Comparison of ENCODE assay signal across 14 mouse cellular contexts in genomic region chr8:117287966-117288365, GRCm38 (mm10). TPM values are rescaled to one million over a fixed set of nuclear protein-coding genes. Genes with fewer than 3 reads are reported as not detected.
DNase-seq lines count a peak whose midpoint lies in the region; ATAC-seq and TF ChIP-seq lines count a peak whose summit lies in the region.
"Had no signal": no experiment of that assay in that cellular context is flagged by ENCODE, and none has a peak within 500 bp of the region (broad histone marks: within the 10 kb centered on the region; RNA-seq: fewer than 3 reads in every experiment).

No protein-coding gene starts in this region.

- no peaks in the 10 kb centered on the region for H3K9me3 ChIP-seq in lung, embryonic 14.5 days (ENCODE audit: low read depth, low read length)
- H3K9me3 ChIP-seq in liver, postnatal 0 days (ENCODE audit: low read length), result no peaks in the 10 kb centered on the region
- no peaks in the 10 kb centered on the region for H3K9me3 ChIP-seq in midbrain, postnatal 0 days (ENCODE audit: low read length)
- no peaks in the 10 kb centered on the region for H3K9me3 ChIP-seq in heart, embryonic 10.5 days
- H3K9me3 ChIP-seq: G1E; heart, embryonic 13.5 days; limb, embryonic 15.5 days had no signal

- no peak overlapping the region for H3K4me3 ChIP-seq in lung, embryonic 14.5 days (ENCODE audit: low read depth, low read length)
- H3K4me3 ChIP-seq in liver, postnatal 0 days (ENCODE audit: low read depth, low read length), result no peak overlapping the region
- no peak overlapping the region for H3K4me3 ChIP-seq in midbrain, postnatal 0 days (ENCODE audit: low read depth, low read length)
- no peak overlapping the region for H3K4me3 ChIP-seq in heart, embryonic 10.5 days
- H3K4me3 ChIP-seq: heart, embryonic 13.5 days; limb, embryonic 15.5 days had no signal

- H3K36me3 ChIP-seq in lung, embryonic 14.5 days (ENCODE audit: insufficient read depth), result peaks cover 11% of the 10 kb centered on the region; the same call in 1 of the 2 replicates
- H3K36me3 ChIP-seq in liver, postnatal 0 days (replicated peaks; ENCODE audit: insufficient read depth, low read length), result peaks cover 22% of the 10 kb centered on the region
- H3K36me3 ChIP-seq in midbrain, postnatal 0 days (ENCODE audit: insufficient read depth, low read length), result no peaks in the 10 kb centered on the region
- H3K36me3 ChIP-seq in heart, embryonic 10.5 days, result peaks cover 18% of the 10 kb centered on the region

- H3K4me1 ChIP-seq in lung, embryonic 14.5 days (ENCODE audit: insufficient read depth), result no peaks in the 10 kb centered on the region
- H3K4me1 ChIP-seq in liver, postnatal 0 days (ENCODE audit: insufficient read depth), result peaks cover 20% of the 10 kb centered on the region
- peaks cover 19% of the 10 kb centered on the region for H3K4me1 ChIP-seq in midbrain, postnatal 0 days (ENCODE audit: insufficient read depth, low read length)
- peaks cover 40% of the 10 kb centered on the region for H3K4me1 ChIP-seq in heart, embryonic 10.5 days

- no peak overlapping the region for H3K9ac ChIP-seq in lung, embryonic 14.5 days
- H3K9ac ChIP-seq in liver, postnatal 0 days (replicated peaks), result no peak overlapping the region
- no peak overlapping the region for H3K9ac ChIP-seq in midbrain, postnatal 0 days (replicated peaks; ENCODE audit: low read length, poor library complexity, severe bottlenecking)
- H3K9ac ChIP-seq: heart, embryonic 13.5 days; limb, embryonic 15.5 days had no signal

- H3K4me2 ChIP-seq in lung, embryonic 14.5 days, result no peak overlapping the region
- H3K4me2 ChIP-seq in liver, postnatal 0 days (ENCODE audit: low read depth, low read length), result no peak overlapping the region
- no peak overlapping the region for H3K4me2 ChIP-seq in midbrain, postnatal 0 days (ENCODE audit: low read depth, low read length, poor library complexity, severe bottlenecking)
- H3K4me2 ChIP-seq: heart, embryonic 13.5 days; limb, embryonic 15.5 days had no signal

- H3K27me3 ChIP-seq in lung, embryonic 14.5 days (ENCODE audit: insufficient read depth, low read length), result no peaks in the 10 kb centered on the region
- no peaks in the 10 kb centered on the region for H3K27me3 ChIP-seq in liver, postnatal 0 days (ENCODE audit: insufficient read depth, low read length)
- no peaks in the 10 kb centered on the region for H3K27me3 ChIP-seq in midbrain, postnatal 0 days (ENCODE audit: insufficient read depth, low read length)
- H3K27me3 ChIP-seq in heart, embryonic 10.5 days (ENCODE audit: insufficient read depth, poor library complexity, severe bottlenecking), result no peaks in the 10 kb centered on the region
- H3K27me3 ChIP-seq: heart, embryonic 13.5 days; limb, embryonic 15.5 days had no signal

- no peak for ATAC-seq in lung, embryonic 14.5 days (ENCODE audit: insufficient read depth)
- peak; percentile 87 for ATAC-seq in activated CD4-positive, CD25-positive, alpha-beta regulatory T cell, adult 4 months
- ATAC-seq in liver, postnatal 0 days, result peak; percentile 35
- no peak for ATAC-seq in midbrain, postnatal 0 days (ENCODE audit: low FRiP score)
- ATAC-seq: hindbrain, postnatal 0 days had no signal

- DNase-seq in lung, embryonic 14.5 days, result peak; percentile 43
- DNase-seq in lung, postnatal 14 days, result no peak
- peak; percentile 30 for DNase-seq in liver, postnatal 0 days
- peak; percentile 48 for DNase-seq in naive thymus-derived CD4-positive, alpha-beta T cell, adult 2 months (ENCODE audit: low read depth)
- no peak for DNase-seq in midbrain, postnatal 0 days (ENCODE audit: low spot score)
- no peak for DNase-seq in gastrocnemius, postnatal 10 days
- no peak for DNase-seq in heart, embryonic 10.5 days (ENCODE audit: low spot score)
- DNase-seq: kidney, postnatal 4 days; thymus, postnatal 14 days had no signal

- TF ChIP-seq CTCF in lung, embryonic 14.5 days (IDR thresholded peaks at IDR 0.05; ENCODE audit: low read depth), result no peak
- no peak for TF ChIP-seq CTCF in liver, postnatal 0 days (IDR thresholded peaks at IDR 0.05; ENCODE audit: low read depth)
- TF ChIP-seq CTCF in midbrain, postnatal 0 days (IDR thresholded peaks at IDR 0.05), result no peak

- WGBS in lung, embryonic 14.5 days, result 64% methylated on average over 8 of the region's 8 CpGs
- WGBS in liver, postnatal 0 days (ENCODE audit: insufficient replicate concordance), result 46% methylated on average over 8 of the region's 8 CpGs
- WGBS in midbrain, postnatal 0 days, result 92% methylated on average over 8 of the region's 8 CpGs
- WGBS in heart, embryonic 10.5 days, result 74% methylated on average over 8 of the region's 8 CpGs

- H3K27ac ChIP-seq in lung, embryonic 14.5 days (ENCODE audit: low read depth), result no peak overlapping the region
- H3K27ac ChIP-seq in liver, postnatal 0 days (ENCODE audit: low read depth), result peak overlapping the region; percentile 45
- no peak overlapping the region for H3K27ac ChIP-seq in midbrain, postnatal 0 days (ENCODE audit: low read depth, low read length)
- no peak overlapping the region for H3K27ac ChIP-seq in heart, embryonic 10.5 days
- H3K27ac ChIP-seq: heart, embryonic 13.5 days; hindbrain, postnatal 0 days; limb, embryonic 15.5 days had no signal

- no peak for TF ChIP-seq EP300 in liver, postnatal 0 days (IDR thresholded peaks at IDR 0.05; ENCODE audit: low read depth)

RNA-seq across cellular contexts. Expression of gene Cmip, which starts 31.1 kb away (rescaled TPM):
- polyA plus RNA-seq in lung, embryonic 14.5 days (2014; fragmentation: Nextera tagmentation; extraction: Ambion mirVana), result 22.8 and 26.5 TPM in 2 replicates
- polyA plus RNA-seq in activated CD4-positive, CD25-positive, alpha-beta regulatory T cell, adult 4 months (2017; shearing (Covaris generic)), result 10 to 100 TPM; 24.3 to 32.6 TPM
- polyA plus RNA-seq in liver, postnatal 0 days (2015; fragmentation: Nextera tagmentation; extraction: Ambion mirVana), result 22.3 and 22.6 TPM in 2 replicates
- total RNA-seq in midbrain, postnatal 0 days (2014; rRNA removed), result 266 and 287 TPM in 2 replicates
- polyA plus RNA-seq in midbrain, postnatal 0 days (2015; fragmentation: Nextera tagmentation; extraction: Ambion mirVana), result 197 and 212 TPM in 2 replicates
- total RNA-seq in gastrocnemius, postnatal 10 days (2021), result 10 to 100 TPM; 18.7 to 23.7 TPM
- 6.4 and 8.3 TPM in 2 replicates for polyA plus RNA-seq in heart, embryonic 10.5 days (2016; fragmentation: Nextera tagmentation; extraction: Ambion mirVana)

Comparison
In these comparisons a context has a peak if more than half of its experiments do, and no peak if none do; other contexts are left out.
1. DNase-seq: peak in lung, embryonic 14.5 days (single experiment), liver, postnatal 0 days (single experiment) and naive thymus-derived CD4-positive, alpha-beta T cell, adult 2 months (single experiment); none in lung, postnatal 14 days (single experiment), midbrain, postnatal 0 days (single experiment), gastrocnemius, postnatal 10 days (single experiment) and heart, embryonic 10.5 days (single experiment).
2. ATAC-seq: peak in activated CD4-positive, CD25-positive, alpha-beta regulatory T cell, adult 4 months (single experiment) and liver, postnatal 0 days (single experiment); none in lung, embryonic 14.5 days (single experiment) and midbrain, postnatal 0 days (single experiment).